Mouse (Mus musculus) right cerebral cortex, postnatal 25 days (tissue): Measurements from ENCODE around the gene Rtn4rl1.
"Not testable (repeated sequence)": the region's sequence is repeated elsewhere in the genome, so short reads cannot be mapped to it uniquely, and the experiment has no call there.

Experiments
- DNase-seq: peaks from one replicate; pipeline ENCODE4 v3.0.0; 2022

Rtn4rl1 gene

GRCm38 (mm10) chr11:75166193-75166842 lies 27.3 kb upstream of the Rtn4rl1 start:
- DNase-seq: no peak

- DNase-seq: no peak
These were observed 26.5 kb upstream of the Rtn4rl1 start for GRCm38 (mm10) chr11:75166861-75167642.

GRCm38 (mm10) chr11:75167643-75168589 lies 25.7 kb upstream of the Rtn4rl1 start:
- no peak for DNase-seq

- peak; percentile 77 for DNase-seq
These were observed 24.8 kb upstream of the Rtn4rl1 start for GRCm38 (mm10) chr11:75168590-75169361.

- no peak for DNase-seq
These were observed 24.0 kb upstream of the Rtn4rl1 start, which contains the start of gene Hic1 for GRCm38 (mm10) chr11:75169405-75170080. Hic1 (minus strand) TSS chr11:75169519.

- peak; percentile 88 for DNase-seq
These were observed 23.3 kb upstream of the Rtn4rl1 start for GRCm38 (mm10) chr11:75170136-75170751.

- DNase-seq: no peak
These were observed 22.3 kb upstream of the Rtn4rl1 start for GRCm38 (mm10) chr11:75171186-75171865.

GRCm38 (mm10) chr11:75172151-75173094 lies 21.2 kb upstream of the Rtn4rl1 start:
- DNase-seq: peak; percentile 82

- DNase-seq: peak; percentile 93
These were observed 20.3 kb upstream of the Rtn4rl1 start for GRCm38 (mm10) chr11:75173095-75173798.

GRCm38 (mm10) chr11:75173799-75174165 lies 19.8 kb upstream of the Rtn4rl1 start:
- DNase-seq: no peak

GRCm38 (mm10) chr11:75174574-75174973 lies 19.0 kb upstream of the Rtn4rl1 start:
- DNase-seq: not testable (repeated sequence)

- no peak for DNase-seq
These were observed 15.6 kb upstream of the Rtn4rl1 start for GRCm38 (mm10) chr11:75178011-75178410.

- peak; percentile 91 for DNase-seq
These were observed 14.8 kb upstream of the Rtn4rl1 start, which contains the start of gene Ovca2 for GRCm38 (mm10) chr11:75178672-75179208. Ovca2 (minus strand) TSS chr11:75178835.

GRCm38 (mm10) chr11:75183917-75184570 lies 9.5 kb upstream of the Rtn4rl1 start:
- DNase-seq: peak; percentile 82

GRCm38 (mm10) chr11:75184573-75184972 lies 9.0 kb upstream of the Rtn4rl1 start:
- no peak for DNase-seq

- DNase-seq: no peak
These were observed 8.6 kb upstream of the Rtn4rl1 start for GRCm38 (mm10) chr11:75184986-75185385.

- DNase-seq: no peak
These were observed 3.7 kb upstream of the Rtn4rl1 start for GRCm38 (mm10) chr11:75189713-75190370.
